Mouse (Mus musculus): ENCODE measurements at regions not wholly inside any gene's neighbourhood (a gene's known extent, or its start where the extent isn't known, plus 50 kb on each side); places are given as distances from the start of the nearest gene placed in this dataset.

DNA sequence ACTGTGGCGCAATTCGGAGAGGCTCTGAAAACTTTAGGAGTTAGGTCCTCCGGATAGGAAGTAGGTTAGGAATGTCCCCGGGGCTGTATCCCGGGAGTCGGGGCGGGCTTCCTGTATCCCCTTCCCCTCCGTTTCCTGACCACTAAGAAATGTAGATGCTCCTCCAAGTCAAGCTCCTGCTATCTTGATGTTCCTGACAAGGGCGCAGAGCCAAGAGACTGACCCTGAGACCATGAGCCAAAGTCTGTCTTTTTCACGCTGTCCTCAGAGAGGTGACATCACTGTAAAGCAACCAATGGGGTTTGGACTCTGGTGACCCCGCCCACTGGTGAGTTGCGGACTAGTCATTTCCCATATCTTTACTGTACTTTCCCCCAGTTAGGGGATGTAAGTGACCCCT lies 51.8 kb upstream of the Rgma start:
- no peaks in the 10 kb centered on the region for H3K36me3 ChIP-seq (ENCODE audit: control insufficient read depth, insufficient read depth, low read length)
- no peaks in the 10 kb centered on the region for H3K27me3 ChIP-seq (replicated peaks; ENCODE audit: control insufficient read depth, insufficient read depth, low read length)
- DNase-seq: no peak
- no peak for TF ChIP-seq POLR2A (IDR thresholded peaks at IDR 0.05; ENCODE audit: low read depth, low read length)
- no peak for TF ChIP-seq CTCF (conservative IDR thresholded peaks at IDR 0.05; ENCODE audit: insufficient read depth, insufficient read length, low read depth, low read length)
- no peak overlapping the region for H3K4me3 ChIP-seq (ENCODE audit: insufficient read depth, low read depth, low read length)
- no peak overlapping the region for H3K27ac ChIP-seq (ENCODE audit: insufficient read depth, low read depth, low read length)
- no peaks in the 10 kb centered on the region for H3K4me1 ChIP-seq (ENCODE audit: control insufficient read depth, insufficient read depth, low read length)
- 49% methylated on average over 12 of the region's 12 CpGs for WGBS

DNA sequence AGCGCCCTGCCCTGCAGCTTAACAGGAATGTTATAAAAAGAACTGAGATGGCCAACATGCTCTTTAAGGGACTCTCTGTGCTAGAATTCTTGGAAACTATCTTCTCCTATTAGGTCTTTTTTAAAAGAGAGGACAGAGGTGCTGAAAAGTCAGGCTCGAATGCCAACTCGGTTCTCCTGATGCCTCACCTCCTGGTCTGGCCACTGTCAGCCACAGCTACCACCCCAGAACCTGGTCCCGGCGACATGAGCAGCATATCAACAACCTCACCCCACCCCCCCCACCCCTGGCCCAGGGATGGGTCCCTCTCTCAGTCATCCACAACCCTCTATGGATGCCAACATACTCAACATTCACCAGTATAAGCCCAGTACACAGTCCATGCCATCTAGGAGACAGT lies 49.8 kb upstream of the Rgma start:
- no peak overlapping the region for H3K27ac ChIP-seq (ENCODE audit: insufficient read depth, low read depth, low read length)
- H3K4me3 ChIP-seq (ENCODE audit: insufficient read depth, low read depth, low read length): no peak overlapping the region
- TF ChIP-seq POLR2A (IDR thresholded peaks at IDR 0.05; ENCODE audit: low read depth, low read length): no peak
- TF ChIP-seq CTCF (conservative IDR thresholded peaks at IDR 0.05; ENCODE audit: insufficient read depth, insufficient read length, low read depth, low read length): no peak
- no peaks in the 10 kb centered on the region for H3K27me3 ChIP-seq (replicated peaks; ENCODE audit: control insufficient read depth, insufficient read depth, low read length)
- no peak for DNase-seq
- H3K36me3 ChIP-seq (ENCODE audit: control insufficient read depth, insufficient read depth, low read length): no peaks in the 10 kb centered on the region
- H3K4me1 ChIP-seq (ENCODE audit: control insufficient read depth, insufficient read depth, low read length): no peaks in the 10 kb centered on the region
- WGBS: 80% methylated on average over 5 of the region's 5 CpGs

Data from kidney, adult 2 months (tissue).